Mouse (Mus musculus) WW6 (cell line): ENCODE results near the gene Erg.

Source experiments
- DNase-seq: peaks from one replicate; pipeline ENCODE4 v3.0.0-alpha.2; 2013; ENCODE audit warnings: low read depth, low spot score

Gene Erg

GRCm38 (mm10) chr16:95585541-95586310 is 667 bp downstream of the Erg start:
- no peak for DNase-seq

- DNase-seq, result no peak
Observed at GRCm38 (mm10) chr16:95584751-95585528, 1.5 kb downstream of the Erg start.

GRCm38 (mm10) chr16:95579289-95579688 is 7.1 kb downstream of the Erg start:
- no peak for DNase-seq

GRCm38 (mm10) chr16:95573163-95573562 is 13.2 kb downstream of the Erg start:
- no peak for DNase-seq

- DNase-seq, result peak; percentile 26
Observed at GRCm38 (mm10) chr16:95570616-95571015, 15.8 kb downstream of the Erg start.

- DNase-seq, result no peak
Observed at GRCm38 (mm10) chr16:95556834-95557233, 29.6 kb downstream of the Erg start.

- no peak for DNase-seq
Observed at GRCm38 (mm10) chr16:95553136-95553535, 33.3 kb downstream of the Erg start.

GRCm38 (mm10) chr16:95552495-95552894 is 33.9 kb downstream of the Erg start:
- DNase-seq, result no peak

- DNase-seq, result no peak
Observed at GRCm38 (mm10) chr16:95550496-95550895, 35.9 kb downstream of the Erg start.

GRCm38 (mm10) chr16:95544753-95545152 is 41.6 kb downstream of the Erg start:
- no peak for DNase-seq

- DNase-seq, result peak; percentile 9
Observed at GRCm38 (mm10) chr16:95543471-95543870, 42.9 kb downstream of the Erg start.

- no peak for DNase-seq
Observed at GRCm38 (mm10) chr16:95535151-95535550, 51.2 kb downstream of the Erg start.

- no peak for DNase-seq
Observed at GRCm38 (mm10) chr16:95532387-95533077, 53.9 kb downstream of the Erg start.

GRCm38 (mm10) chr16:95527561-95527960 is 58.8 kb downstream of the Erg start:
- DNase-seq, result no peak

- DNase-seq, result no peak
Observed at GRCm38 (mm10) chr16:95519520-95519919, 66.9 kb downstream of the Erg start.

- DNase-seq, result no peak
Observed at GRCm38 (mm10) chr16:95506051-95506450, 80.3 kb downstream of the Erg start.

- no peak for DNase-seq
Observed at GRCm38 (mm10) chr16:95496582-95497300, 89.7 kb downstream of the Erg start.

- no peak for DNase-seq
Observed at GRCm38 (mm10) chr16:95494108-95494507, 92.3 kb downstream of the Erg start.

- no peak for DNase-seq
Observed at GRCm38 (mm10) chr16:95493336-95493735, 93.1 kb downstream of the Erg start.

- no peak for DNase-seq
Observed at GRCm38 (mm10) chr16:95492146-95492545, 94.2 kb downstream of the Erg start.

GRCm38 (mm10) chr16:95490386-95490785 is 96.0 kb downstream of the Erg start:
- no peak for DNase-seq
